Mouse (Mus musculus): ENCODE measurements around the gene Lin52. TPM values are rescaled to one million over a fixed set of nuclear protein-coding genes. Genes with fewer than 3 reads are reported as not detected.

Lin52 gene
- polyA plus RNA-seq, 1 experiment from 2014 or later, result 20.2 TPM

- H3K9ac ChIP-seq (ENCODE audit: low read depth, low read length), result peak overlapping the region; percentile 54
- under 1% methylated on average over 54 of the region's 54 CpGs for WGBS
- no peaks in the 10 kb centered on the region for H3K9me3 ChIP-seq (ENCODE audit: control insufficient read depth, low read length)
- DNase-seq (ENCODE audit: low spot score) (peak; percentile 88), ATAC-seq (replicated peaks; ENCODE audit: low FRiP score) (peak; percentile 60)
- peak overlapping the region; percentile 98 for H3K4me2 ChIP-seq
- H3K27me3 ChIP-seq (replicated peaks; ENCODE audit: control insufficient read depth, insufficient read depth, low read length), result no peaks in the 10 kb centered on the region
- peak overlapping the region; percentile 60 for H3K4me3 ChIP-seq (ENCODE audit: low read depth, low read length)
- no peaks in the 10 kb centered on the region for H3K36me3 ChIP-seq (ENCODE audit: control insufficient read depth, insufficient read depth, low read length)
- H3K27ac ChIP-seq (ENCODE audit: low read depth, low read length), result no peak overlapping the region
- no peaks in the 10 kb centered on the region for H3K4me1 ChIP-seq (replicated peaks; ENCODE audit: control insufficient read depth, insufficient read depth, low read length)
These were observed 138.9 kb downstream of the Lin52 start for GRCm38 (mm10) chr12:84589825-84590761.

Other genes with a start within 250 kb of the Lin52 start
- gene Elmsan1, start 232.5 kb upstream of the Lin52 start, polyA plus RNA-seq (2014; fragmentation: Nextera tagmentation; extraction: Ambion mirVana), result 12.6 and 13.4 TPM in 2 replicates
- 39.5 and 51.2 TPM in 2 replicates for gene Ptgr2, start 166.2 kb upstream of the Lin52 start, polyA plus RNA-seq (2014; fragmentation: Nextera tagmentation; extraction: Ambion mirVana)
- 78.1 and 79.5 TPM in 2 replicates for gene Zfp410, start 134.6 kb upstream of the Lin52 start, polyA plus RNA-seq (2014; fragmentation: Nextera tagmentation; extraction: Ambion mirVana)
- 43.6 and 51.7 TPM in 2 replicates for gene Coq6, start 89.8 kb upstream of the Lin52 start, polyA plus RNA-seq (2014; fragmentation: Nextera tagmentation; extraction: Ambion mirVana)
- gene Fam161b, start 89.6 kb upstream of the Lin52 start, polyA plus RNA-seq (2014; fragmentation: Nextera tagmentation; extraction: Ambion mirVana), result 4.7 and 4.9 TPM in 2 replicates
- 14.0 and 14.1 TPM in 2 replicates for gene Entpd5, start 42.4 kb upstream of the Lin52 start, polyA plus RNA-seq (2014; fragmentation: Nextera tagmentation; extraction: Ambion mirVana)
- gene Bbof1, start 42.4 kb upstream of the Lin52 start, polyA plus RNA-seq (2014; fragmentation: Nextera tagmentation; extraction: Ambion mirVana), result 1.0 TPM in 2 replicates
- gene Rnf113a2, start 34.2 kb upstream of the Lin52 start, polyA plus RNA-seq (2014; fragmentation: Nextera tagmentation; extraction: Ambion mirVana), result 20.9 and 25.6 TPM in 2 replicates
- gene Aldh6a1, start 418 bp upstream of the Lin52 start, polyA plus RNA-seq (2014; fragmentation: Nextera tagmentation; extraction: Ambion mirVana), result 21.5 and 25.7 TPM in 2 replicates
- not detected in 2 replicates for gene Vsx2, start 118.3 kb downstream of the Lin52 start, polyA plus RNA-seq (2014; fragmentation: Nextera tagmentation; extraction: Ambion mirVana)
- gene Abcd4, start 166.0 kb downstream of the Lin52 start, polyA plus RNA-seq (2014; fragmentation: Nextera tagmentation; extraction: Ambion mirVana), result 8.2 and 9.5 TPM in 2 replicates
- not detected in 2 replicates for gene Vrtn, start 189.6 kb downstream of the Lin52 start, polyA plus RNA-seq (2014; fragmentation: Nextera tagmentation; extraction: Ambion mirVana)
- 0.08 and 0.12 TPM in 2 replicates for gene Syndig1l, start 247.4 kb downstream of the Lin52 start, polyA plus RNA-seq (2014; fragmentation: Nextera tagmentation; extraction: Ambion mirVana)

All from liver, embryonic 11.5 days (tissue).